Comparison of ENCODE assay signal across 12 mouse cellular contexts in genomic region chr15:97751676-97752075, GRCm38 (mm10). TPM values are rescaled to one million over a fixed set of nuclear protein-coding genes. Genes with fewer than 3 reads are reported as not detected.
DNase-seq lines count a peak whose midpoint lies in the region; ATAC-seq and TF ChIP-seq lines count a peak whose summit lies in the region.
"Had no signal": no experiment of that assay in that cellular context is flagged by ENCODE, and none has a peak within 500 bp of the region (broad histone marks: within the 10 kb centered on the region; RNA-seq: fewer than 3 reads in every experiment).

No protein-coding gene starts in this region.

- H3K27me3 ChIP-seq in cerebellum, adult 2 months (ENCODE audit: control insufficient read depth, insufficient read depth, low read length) = no peaks in the 10 kb centered on the region
- H3K27me3 ChIP-seq in G1E (ENCODE audit: insufficient read depth, low read length) = peaks cover 38% of the 10 kb centered on the region
- H3K27me3 ChIP-seq in hindbrain, embryonic 11.5 days (ENCODE audit: control insufficient read depth, insufficient read depth, low read length) = no peaks in the 10 kb centered on the region
- H3K27me3 ChIP-seq: hindbrain, embryonic 15.5 days had no signal

- intact Hi-C loops in left cerebral cortex, adult 2 months (cut with DNase I) = no loop called here
- intact Hi-C loops in left cerebral cortex, postnatal 10 days (cut with DNase I) = no loop called here

- peaks cover 11% of the 10 kb centered on the region for H3K36me3 ChIP-seq in G1E (replicated peaks)
- no peaks in the 10 kb centered on the region for H3K36me3 ChIP-seq in hindbrain, embryonic 11.5 days (ENCODE audit: control insufficient read depth, insufficient read depth, low read length)
- H3K36me3 ChIP-seq: hindbrain, embryonic 15.5 days had no signal

- H3K4me3 ChIP-seq in cerebellum, adult 2 months (replicated peaks; ENCODE audit: insufficient read depth, low read depth, low read length) = no peak overlapping the region
- no peak overlapping the region for H3K4me3 ChIP-seq in left cerebral cortex, adult 2 months
- no peak overlapping the region for H3K4me3 ChIP-seq in G1E (ENCODE audit: low read depth, low read length)
- H3K4me3 ChIP-seq in hindbrain, embryonic 11.5 days (ENCODE audit: low read depth, low read length) = no peak overlapping the region
- H3K4me3 ChIP-seq: hindbrain, embryonic 15.5 days had no signal

- H3K4me2 ChIP-seq in hindbrain, embryonic 11.5 days (replicated peaks; ENCODE audit: low read depth, low read length) = no peak overlapping the region

- no peak for TF ChIP-seq POLR2A in cerebellum, adult 2 months (IDR thresholded peaks at IDR 0.05; ENCODE audit: borderline replicate concordance, insufficient read depth, low read length)

- ATAC-seq in G1E (ENCODE audit: extremely low read depth, insufficient number of reproducible peaks, low FRiP score, poor library complexity, severe bottlenecking) = no peak
- no peak for ATAC-seq in hindbrain, embryonic 11.5 days (ENCODE audit: low FRiP score)

- WGBS in cerebellum, adult 2 months = 82% methylated on average over 2 of the region's 2 CpGs
- WGBS in hindbrain, embryonic 11.5 days = 89% methylated on average over 2 of the region's 2 CpGs

- no peak overlapping the region for H3K27ac ChIP-seq in cerebellum, adult 2 months (ENCODE audit: insufficient read depth, low read length)
- H3K27ac ChIP-seq in left cerebral cortex, adult 2 months = no peak overlapping the region
- H3K27ac ChIP-seq in hindbrain, embryonic 11.5 days (ENCODE audit: low read depth, low read length) = no peak overlapping the region
- H3K27ac ChIP-seq: macrophage had no signal

- peak; percentile 40; the same call in 1 of the 2 replicates for TF ChIP-seq CTCF in cerebellum, adult 2 months (IDR thresholded peaks at IDR 0.05; ENCODE audit: borderline replicate concordance, insufficient read depth, low read depth, low read length)
- peak; percentile 39 for TF ChIP-seq CTCF in left cerebral cortex, adult 2 months (IDR thresholded peaks at IDR 0.05)
- peak; percentile 20; the same call in 1 of the 2 replicates for TF ChIP-seq CTCF in G1E (IDR thresholded peaks at IDR 0.05; ENCODE audit: low read depth, low read length)

- no peak for DNase-seq in cerebellum, adult 2 months
- DNase-seq in cerebellum, adult 11-12 months = no peak
- no peak for DNase-seq in left cerebral cortex, adult 2 months (ENCODE audit: extremely low spot score in 1 of 2, low spot score in 2 of 2)
- no peak for DNase-seq in left cerebral cortex, postnatal 10 days (ENCODE audit: extremely low spot score in 1 of 2, low spot score in 2 of 2)
- DNase-seq in G1E (ENCODE audit: low spot score) = no peak
- peak; percentile 73 for DNase-seq in naive thymus-derived CD4-positive, alpha-beta T cell, adult 2 months (ENCODE audit: low read depth)
- no peak for DNase-seq in urinary bladder, postnatal 36 days (ENCODE audit: low spot score in 2 of 2)
- DNase-seq in hindbrain, embryonic 11.5 days (ENCODE audit: low spot score) = no peak
- DNase-seq: cerebellum, adult 9-11 months had no signal

- H3K4me1 ChIP-seq in cerebellum, adult 2 months (ENCODE audit: control insufficient read depth, insufficient read depth, low read length) = no peaks in the 10 kb centered on the region
- peaks cover 21% of the 10 kb centered on the region for H3K4me1 ChIP-seq in G1E (ENCODE audit: insufficient read depth, low read depth, low read length)
- H3K4me1 ChIP-seq in hindbrain, embryonic 11.5 days (replicated peaks; ENCODE audit: control insufficient read depth, insufficient read depth, low read length) = peaks cover 4% of the 10 kb centered on the region

- H3K9ac ChIP-seq in hindbrain, embryonic 11.5 days (ENCODE audit: low read depth, low read length) = no peak overlapping the region
- H3K9ac ChIP-seq: hindbrain, embryonic 15.5 days had no signal

- H3K9me3 ChIP-seq in G1E (replicated peaks) = no peaks in the 10 kb centered on the region
- H3K9me3 ChIP-seq in hindbrain, embryonic 11.5 days (ENCODE audit: control insufficient read depth, low read length) = no peaks in the 10 kb centered on the region
- H3K9me3 ChIP-seq: hindbrain, embryonic 15.5 days had no signal

RNA-seq across cellular contexts. Expression of gene Rapgef3, which starts 16.1 kb away (rescaled TPM):
- 35.0 and 36.5 TPM in 2 replicates for polyA plus RNA-seq in cerebellum, adult 2 months (2012; rRNA removed)
- 10 to 100 TPM; 46.5 to 50.4 TPM for total RNA-seq in left cerebral cortex, adult 2 months (2021)
- total RNA-seq in left cerebral cortex, postnatal 10 days (2021) = 10 to 100 TPM; 22.6 to 24.5 TPM
- not detected in 2 replicates for total RNA-seq in G1E (2014; fragmentation: Nextera tagmentation)
- under 0.01 and 0.05 TPM in 2 replicates for total RNA-seq in G1E (2017)
- 0.23 and 0.25 TPM in 2 replicates for polyA plus RNA-seq in G1E (2012)
- polyA plus RNA-seq in hindbrain, embryonic 11.5 days (2014; fragmentation: Nextera tagmentation; extraction: Ambion mirVana) = 3.6 and 4.0 TPM in 2 replicates

RNA-seq across cellular contexts. Expression of gene Endou, which starts 20.5 kb away (rescaled TPM):
- polyA plus RNA-seq in cerebellum, adult 2 months (2012; rRNA removed) = 1.7 and 1.8 TPM in 2 replicates
- 1 to 10 TPM; 2.8 to 4.7 TPM for total RNA-seq in left cerebral cortex, adult 2 months (2021)
- total RNA-seq in left cerebral cortex, postnatal 10 days (2021) = under 1 TPM; 0.20 to 0.54 TPM
- total RNA-seq in G1E (2014; fragmentation: Nextera tagmentation) (not detected in 2 replicates), G1E (2017) (0.05 and 0.17 TPM in 2 replicates)
- not detected in 2 replicates for polyA plus RNA-seq in G1E (2012)
- polyA plus RNA-seq in hindbrain, embryonic 11.5 days (2014; fragmentation: Nextera tagmentation; extraction: Ambion mirVana) = 0.11 TPM in 1 of 2 replicates, not detected in the other
- polyA plus RNA-seq: neural tube, embryonic 14.5 days had no signal

RNA-seq across cellular contexts. Expression of gene Slc48a1, which starts 26.6 kb away (rescaled TPM):
- 129 and 133 TPM in 2 replicates for polyA plus RNA-seq in cerebellum, adult 2 months (2012; rRNA removed)
- total RNA-seq in left cerebral cortex, adult 2 months (2021) = 100 to 1,000 TPM; 157 to 161 TPM
- 100 to 1,000 TPM; 122 to 127 TPM for total RNA-seq in left cerebral cortex, postnatal 10 days (2021)
- 210 and 256 TPM in 2 replicates for total RNA-seq in G1E (2014; fragmentation: Nextera tagmentation)
- 108 and 116 TPM in 2 replicates for total RNA-seq in G1E (2017)
- 113 and 125 TPM in 2 replicates for polyA plus RNA-seq in G1E (2012)
- polyA plus RNA-seq in hindbrain, embryonic 11.5 days (2014; fragmentation: Nextera tagmentation; extraction: Ambion mirVana) = 28.1 and 28.4 TPM in 2 replicates

RNA-seq across cellular contexts. Expression of gene Rpap3, which starts 46.1 kb away (rescaled TPM):
- polyA plus RNA-seq in cerebellum, adult 2 months (2012; rRNA removed) = 25.3 and 26.0 TPM in 2 replicates
- 10 to 100 TPM; 26.6 to 28.4 TPM for total RNA-seq in left cerebral cortex, adult 2 months (2021)
- total RNA-seq in left cerebral cortex, postnatal 10 days (2021) = 10 to 100 TPM; 27.9 to 31.9 TPM
- 14.6 and 19.8 TPM in 2 replicates for total RNA-seq in G1E (2014; fragmentation: Nextera tagmentation)
- 31.2 and 37.8 TPM in 2 replicates for total RNA-seq in G1E (2017)
- polyA plus RNA-seq in G1E (2012) = 17.8 and 21.6 TPM in 2 replicates
- 44.1 and 49.2 TPM in 2 replicates for polyA plus RNA-seq in hindbrain, embryonic 11.5 days (2014; fragmentation: Nextera tagmentation; extraction: Ambion mirVana)

Comparison
In these comparisons a context has a peak if more than half of its experiments do, and no peak if none do; other contexts are left out.
1. RNA of gene Rapgef3, which starts 16.1 kb away (total RNA-seq): 46.5 to 50.4 TPM in left cerebral cortex, adult 2 months and 22.6 to 24.5 TPM in left cerebral cortex, postnatal 10 days; under 0.01 to 0.05 TPM in G1E; every median in the first group is over 10 times any median in the second.
2. Peak in every context shown above with its lines, with median percentiles within 50 percentile points of each other: CTCF ChIP-seq.